Mouse (Mus musculus) forebrain, embryonic 10.5 days (tissue): ENCODE measurements around the gene Anxa2. TPM values are rescaled to one million over a fixed set of nuclear protein-coding genes. Genes with fewer than 3 reads are reported as not detected.

Experiments
- DNase-seq: peaks from one replicate; pipeline ENCODE4 v3.0.0-alpha.2; 2017; ENCODE audit warnings: low spot score; ENCODE audit errors: extremely low spot score
- H3K27ac ChIP-seq: fragments of 300-500 bp; sonication (generic); 2 replicates; pipeline ENCODE4 v1.5.1; 2016; ENCODE audit warnings: mild to moderate bottlenecking
- H3K27me3 ChIP-seq: fragments of 300-500 bp; sonication (generic); 2 replicates; pipeline ENCODE4 v1.6.1; 2016; ENCODE audit warnings: mild to moderate bottlenecking; ENCODE audit not compliant: poor library complexity, severe bottlenecking
- H3K36me3 ChIP-seq: fragments of 300-500 bp; sonication (generic); replicated peaks from 2 replicates; pipeline ENCODE4 v1.6.1; 2016; ENCODE audit warnings: mild to moderate bottlenecking, moderate library complexity
- H3K4me1 ChIP-seq: fragments of 300-500 bp; sonication (generic); 2 replicates; pipeline ENCODE4 v1.6.1; 2016
- H3K4me3 ChIP-seq: fragments of 300-500 bp; sonication (generic); 2 replicates; pipeline ENCODE4 v1.5.1; 2016; ENCODE audit warnings: mild to moderate bottlenecking, moderate library complexity
- H3K9me3 ChIP-seq: fragments of 300-500 bp; sonication (generic); 2 replicates; pipeline ENCODE4 v1.6.1; 2016; ENCODE audit warnings: mild to moderate bottlenecking, moderate library complexity
- WGBS: fragments of 180-500 bp; shearing (Covaris S2); methylation state at CpG from one replicate; pipeline ENCODE4 v1.1.7; 2016; 5-methylcytosine and 5-hydroxymethylcytosine counted together
- polyA plus RNA-seq: library from polyadenylated mRNA; unstranded; fragments of >200 nt; fragmentation: Nextera tagmentation; extraction: Ambion mirVana; gene quantifications from 2 replicates; pipeline ENCODE4 v1.2.1, GENCODE M21; 2016

Gene Anxa2
- polyA plus RNA-seq, 1 experiment from 2014 or later, result 100 TPM

- peak overlapping the region; percentile 8; the same call in 1 of the 2 replicates for H3K27ac ChIP-seq
- 12% methylated on average over 5 of the region's 5 CpGs for WGBS
Observed at GRCm38 (mm10) chr9:69488972-69489371, 35.6 kb downstream of the Anxa2 start.

GRCm38 (mm10) chr9:69492809-69493208, 39.4 kb downstream of the Anxa2 start:
- H3K27ac ChIP-seq, result no peak overlapping the region
- no peaks in the 10 kb centered on the region for H3K27me3 ChIP-seq
- H3K9me3 ChIP-seq, result peaks cover 8% of the 10 kb centered on the region; the same call in 1 of the 2 replicates
- H3K4me3 ChIP-seq, result no peak overlapping the region
- WGBS, result 97% methylated on average over 6 of the region's 6 CpGs
- H3K36me3 ChIP-seq, result no peaks in the 10 kb centered on the region; the same call in 1 of the 2 replicates
- peaks cover 7% of the 10 kb centered on the region for H3K4me1 ChIP-seq
- no peak for DNase-seq

More at GRCm38 (mm10) chr9:69488972-69489371, 35.6 kb downstream of the Anxa2 start:
- no peak for DNase-seq
- peaks cover 5% of the 10 kb centered on the region for H3K27me3 ChIP-seq
- H3K36me3 ChIP-seq, result no peaks in the 10 kb centered on the region; the same call in 1 of the 2 replicates
- H3K9me3 ChIP-seq, result peaks cover 8% of the 10 kb centered on the region; the same call in 1 of the 2 replicates
- no peak overlapping the region for H3K4me3 ChIP-seq
- peaks cover 13% of the 10 kb centered on the region for H3K4me1 ChIP-seq

GRCm38 (mm10) chr9:69502504-69502903, 49.1 kb downstream of the Anxa2 start:
- WGBS, result 31% methylated on average over 6 of the region's 6 CpGs
- peaks cover 11% of the 10 kb centered on the region; the same call in 1 of the 2 replicates for H3K4me1 ChIP-seq
- peaks cover 26% of the 10 kb centered on the region for H3K27me3 ChIP-seq
- DNase-seq, result peak; percentile 73
- H3K9me3 ChIP-seq, result no peaks in the 10 kb centered on the region
- no peaks in the 10 kb centered on the region for H3K36me3 ChIP-seq
- no peak overlapping the region for H3K27ac ChIP-seq
- H3K4me3 ChIP-seq, result no peak overlapping the region

- no peak for DNase-seq
- 15% methylated on average over 7 of the region's 7 CpGs for WGBS
Observed at GRCm38 (mm10) chr9:69505611-69506010, 52.2 kb downstream of the Anxa2 start.

GRCm38 (mm10) chr9:69507206-69507605, 53.8 kb downstream of the Anxa2 start:
- 53% methylated on average over 11 of the region's 11 CpGs for WGBS
- no peak overlapping the region for H3K27ac ChIP-seq

More at GRCm38 (mm10) chr9:69505611-69506010, 52.2 kb downstream of the Anxa2 start:
- Histone ChIP-seq H3K36me3 (no peaks in the 10 kb centered on the region), H3K27me3 (peaks cover 40% of the 10 kb centered on the region), H3K4me1 (peaks cover 13% of the 10 kb centered on the region; the same call in 1 of the 2 replicates), H3K27ac (no peak overlapping the region), H3K4me3 (no peak overlapping the region), H3K9me3 (no peaks in the 10 kb centered on the region)

GRCm38 (mm10) chr9:69508016-69508415, 54.6 kb downstream of the Anxa2 start:
- no peak overlapping the region for H3K4me3 ChIP-seq
- H3K36me3 ChIP-seq, result no peaks in the 10 kb centered on the region
- no peak overlapping the region for H3K27ac ChIP-seq
- DNase-seq, result no peak
- peaks cover 28% of the 10 kb centered on the region for H3K4me1 ChIP-seq
- no peaks in the 10 kb centered on the region for H3K9me3 ChIP-seq
- H3K27me3 ChIP-seq, result peaks cover 46% of the 10 kb centered on the region
- WGBS, result 80% methylated on average over 8 of the region's 8 CpGs

More at GRCm38 (mm10) chr9:69507206-69507605, 53.8 kb downstream of the Anxa2 start:
- no peak overlapping the region for H3K4me3 ChIP-seq
- H3K4me1 ChIP-seq, result peaks cover 21% of the 10 kb centered on the region
- H3K9me3 ChIP-seq, result no peaks in the 10 kb centered on the region
- H3K36me3 ChIP-seq, result no peaks in the 10 kb centered on the region
- H3K27me3 ChIP-seq, result peaks cover 40% of the 10 kb centered on the region
- no peak for DNase-seq

GRCm38 (mm10) chr9:69511881-69512590, 58.6 kb downstream of the Anxa2 start:
- no peak overlapping the region for H3K27ac ChIP-seq
- WGBS, result 26% methylated on average over 11 of the region's 11 CpGs
- H3K4me3 ChIP-seq, result no peak overlapping the region
- H3K4me1 ChIP-seq, result peaks cover 21% of the 10 kb centered on the region
- no peaks in the 10 kb centered on the region for H3K36me3 ChIP-seq
- DNase-seq, result no peak
- H3K9me3 ChIP-seq, result no peaks in the 10 kb centered on the region
- peaks cover 39% of the 10 kb centered on the region; the same call in 1 of the 2 replicates for H3K27me3 ChIP-seq

GRCm38 (mm10) chr9:69512726-69513125, 59.3 kb downstream of the Anxa2 start:
- Histone ChIP-seq H3K4me1 (peaks cover 15% of the 10 kb centered on the region), H3K36me3 (no peaks in the 10 kb centered on the region), H3K9me3 (no peaks in the 10 kb centered on the region), H3K27ac (no peak overlapping the region), H3K4me3 (no peak overlapping the region), H3K27me3 (peaks cover 32% of the 10 kb centered on the region; the same call in 1 of the 2 replicates)
- 95% methylated on average over 1 of the region's 1 CpGs for WGBS
- no peak for DNase-seq

GRCm38 (mm10) chr9:69514206-69514605, 60.8 kb downstream of the Anxa2 start:
- H3K4me1 ChIP-seq, result peaks cover 15% of the 10 kb centered on the region
- no peak overlapping the region for H3K4me3 ChIP-seq
- no peak for DNase-seq
- no peaks in the 10 kb centered on the region for H3K36me3 ChIP-seq
- no peaks in the 10 kb centered on the region for H3K9me3 ChIP-seq
- no peak overlapping the region for H3K27ac ChIP-seq
- 82% methylated on average over 8 of the region's 8 CpGs for WGBS
- H3K27me3 ChIP-seq, result peaks cover 20% of the 10 kb centered on the region; the same call in 1 of the 2 replicates

- DNase-seq, result no peak
- 87% methylated on average over 7 of the region's 7 CpGs for WGBS
- Histone ChIP-seq H3K9me3 (no peaks in the 10 kb centered on the region), H3K36me3 (no peaks in the 10 kb centered on the region), H3K4me1 (peaks cover 15% of the 10 kb centered on the region), H3K27ac (no peak overlapping the region), H3K4me3 (no peak overlapping the region), H3K27me3 (peaks cover 20% of the 10 kb centered on the region; the same call in 1 of the 2 replicates)
Observed at GRCm38 (mm10) chr9:69515416-69515815, 62.0 kb downstream of the Anxa2 start.

- H3K9me3 ChIP-seq, result no peaks in the 10 kb centered on the region
- 89% methylated on average over 20 of the region's 20 CpGs for WGBS
- no peak for DNase-seq
- H3K4me3 ChIP-seq, result no peak overlapping the region
- H3K36me3 ChIP-seq, result no peaks in the 10 kb centered on the region
- H3K27me3 ChIP-seq, result peaks cover 19% of the 10 kb centered on the region; the same call in 1 of the 2 replicates
- peaks cover 4% of the 10 kb centered on the region for H3K4me1 ChIP-seq
- no peak overlapping the region for H3K27ac ChIP-seq
Observed at GRCm38 (mm10) chr9:69517387-69518035, 64.1 kb downstream of the Anxa2 start.
